Mouse (Mus musculus) bone marrow macrophage, adult 2 months (primary cell): ENCODE results near the gene Baiap2l2. TPM values are rescaled to one million over a fixed set of nuclear protein-coding genes. Genes with fewer than 3 reads are reported as not detected.
A peak's percentile ranks its signal among the peaks of the same experiment; 100 is the strongest.

ENCODE experiments used
- H3K27ac ChIP-seq: 2 replicates; pipeline ENCODE4 v1.5.1; 2012; ENCODE audit warnings: low read depth, low read length; ENCODE audit not compliant: insufficient read depth
- H3K4me1 ChIP-seq: 2 replicates; pipeline ENCODE4 v1.6.1; 2012; ENCODE audit warnings: low read length; ENCODE audit not compliant: control insufficient read depth, insufficient read depth
- H3K4me3 ChIP-seq: 2 replicates; pipeline ENCODE4 v1.5.1; 2012; ENCODE audit warnings: mild to moderate bottlenecking, low read length, moderate library complexity; ENCODE audit not compliant: insufficient read depth
- CTCF ChIP-seq: IDR thresholded peaks from 2 replicates; pipeline ENCODE4 v1.5.1; 2012; ENCODE audit warnings: low read depth, mild to moderate bottlenecking, low read length, moderate library complexity
- POLR2A ChIP-seq: IDR thresholded peaks from 2 replicates; pipeline ENCODE4 v1.6.1; 2012; ENCODE audit warnings: mild to moderate bottlenecking, low read depth, low read length, borderline replicate concordance
- polyA plus RNA-seq: library from polyadenylated mRNA; stranded (reverse); fragments of >200 nt; gene quantifications from 2 replicates; pipeline ENCODE4 v1.2.4, GENCODE M21; 2012; ENCODE audit not compliant: missing spikeins, insufficient read depth, insufficient read length

The Baiap2l2 gene
- polyA plus RNA-seq, 1 experiment, result not detected

- peak; percentile 25; the same call in 1 of the 2 replicates for TF ChIP-seq CTCF
- no peak for TF ChIP-seq POLR2A
- Histone ChIP-seq H3K27ac (no peak overlapping the region), H3K4me1 (peaks cover 5% of the 10 kb centered on the region), H3K4me3 (no peak overlapping the region)
Measured at GRCm38 (mm10) chr15:79262375-79262774, 23.0 kb downstream of the Baiap2l2 start.

GRCm38 (mm10) chr15:79261757-79262156, 23.6 kb downstream of the Baiap2l2 start:
- Histone ChIP-seq H3K27ac (no peak overlapping the region), H3K4me1 (no peaks in the 10 kb centered on the region), H3K4me3 (no peak overlapping the region)
- TF ChIP-seq POLR2A, result no peak
- no peak for TF ChIP-seq CTCF

DNA sequence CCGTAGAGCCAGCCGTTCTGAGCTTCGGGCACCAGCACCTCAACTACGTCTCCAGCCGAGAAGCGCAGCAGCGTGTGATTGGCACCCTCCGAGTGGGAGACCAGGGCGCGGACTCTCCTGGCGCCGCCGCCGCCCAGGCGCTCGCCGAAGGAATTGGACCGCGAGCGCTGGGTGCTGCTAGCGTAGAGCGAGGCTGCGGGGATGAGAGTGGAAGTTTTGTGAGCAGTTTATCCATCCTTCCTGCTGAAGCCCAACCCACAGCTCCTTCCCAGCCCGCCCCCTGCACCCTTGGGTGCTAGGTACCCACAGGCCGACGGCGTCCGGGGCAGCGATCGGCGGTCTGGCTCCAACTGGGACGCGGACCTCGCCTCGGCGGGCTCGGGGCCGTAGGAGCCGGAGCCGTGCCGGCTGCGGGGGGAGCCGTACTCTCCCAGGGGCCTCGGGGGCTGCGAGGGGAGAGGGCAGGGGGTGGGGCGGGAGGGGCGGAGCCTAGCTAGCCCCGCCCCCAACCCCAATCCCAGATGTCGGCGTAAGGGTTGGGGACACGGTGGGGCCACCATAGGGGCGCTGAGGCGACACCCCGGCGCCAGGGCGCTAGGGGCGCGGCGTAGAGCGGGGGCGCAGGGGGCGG, 24.1 kb downstream of the Baiap2l2 start:
- Histone ChIP-seq H3K4me1 (no peaks in the 10 kb centered on the region), H3K4me3 (peak overlapping the region; percentile 53), H3K27ac (no peak overlapping the region)
- no peak for TF ChIP-seq POLR2A
- TF ChIP-seq CTCF, result no peak

DNA sequence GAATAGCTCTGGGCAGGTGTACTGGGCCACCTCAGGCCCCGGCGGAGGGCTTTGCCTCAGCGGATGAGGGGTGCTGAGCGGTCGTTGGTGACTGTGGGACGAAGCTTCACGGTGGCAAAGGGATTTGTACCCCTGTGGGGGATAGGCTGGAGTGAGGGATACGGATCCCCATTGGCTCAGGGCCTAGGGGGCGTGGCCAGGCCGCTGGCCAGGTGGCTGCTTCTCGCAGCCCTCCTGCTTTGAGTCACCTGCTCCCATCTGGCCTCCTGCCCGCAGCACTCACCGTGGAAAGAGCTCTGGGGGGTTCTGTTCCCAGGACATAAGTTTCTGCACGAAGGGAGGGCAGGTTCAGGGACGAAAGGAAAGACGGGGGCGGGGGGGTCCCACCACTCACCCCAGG, 26.8 kb downstream of the Baiap2l2 start:
- no peak overlapping the region for H3K27ac ChIP-seq
- no peaks in the 10 kb centered on the region for H3K4me1 ChIP-seq
- TF ChIP-seq CTCF (no peak), POLR2A (no peak)
- H3K4me3 ChIP-seq, result no peak overlapping the region

GRCm38 (mm10) chr15:79254661-79255060, 30.7 kb downstream of the Baiap2l2 start, which contains the start of gene Slc16a8:
Gene Slc16a8 (minus strand): TSS chr15:79254761.
- no peak for TF ChIP-seq CTCF
- no peak for TF ChIP-seq POLR2A
- H3K27ac ChIP-seq, result no peak within 1 kb of the TSS
- H3K4me3 ChIP-seq, result no peak within 1 kb of the TSS
- H3K4me1 ChIP-seq, result no peaks in the 10 kb centered on the region

DNA sequence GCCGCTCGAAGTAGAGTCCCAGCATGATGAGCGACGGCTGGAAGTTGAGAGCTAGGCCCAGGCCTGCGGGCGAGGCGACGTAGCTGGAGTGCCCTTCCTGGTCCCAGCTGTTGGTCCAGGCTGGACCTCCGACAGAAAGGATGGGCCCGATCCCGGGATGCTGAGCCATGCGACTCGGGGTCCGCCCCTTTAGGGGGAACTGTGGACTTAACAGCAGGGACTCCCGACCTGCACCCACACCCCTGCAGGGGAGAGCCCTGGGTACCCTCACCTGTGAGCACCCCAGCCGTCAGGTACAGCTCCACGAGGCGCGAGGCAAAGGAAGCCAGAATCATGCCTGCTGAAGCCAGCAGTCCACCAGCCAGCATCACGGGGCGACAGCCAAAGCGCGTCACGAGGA, 32.8 kb downstream of the Baiap2l2 start:
- no peak for TF ChIP-seq POLR2A
- TF ChIP-seq CTCF, result no peak
- no peaks in the 10 kb centered on the region for H3K4me1 ChIP-seq
- no peak overlapping the region for H3K27ac ChIP-seq
- no peak overlapping the region for H3K4me3 ChIP-seq

GRCm38 (mm10) chr15:79251781-79252491, 33.4 kb downstream of the Baiap2l2 start:
- Histone ChIP-seq H3K4me1 (no peaks in the 10 kb centered on the region), H3K27ac (no peak overlapping the region), H3K4me3 (peak overlapping the region; percentile 15; the same call in 1 of the 2 replicates)
- TF ChIP-seq CTCF (no peak), POLR2A (no peak)

GRCm38 (mm10) chr15:79251168-79251567, 34.2 kb downstream of the Baiap2l2 start:
- H3K4me1 ChIP-seq, result no peaks in the 10 kb centered on the region
- H3K27ac ChIP-seq, result no peak overlapping the region
- H3K4me3 ChIP-seq, result no peak overlapping the region
- TF ChIP-seq POLR2A (no peak), CTCF (no peak)

- no peak overlapping the region for H3K4me3 ChIP-seq
- H3K4me1 ChIP-seq, result peaks cover 4% of the 10 kb centered on the region
- TF ChIP-seq POLR2A, result no peak
- TF ChIP-seq CTCF, result no peak
- H3K27ac ChIP-seq, result no peak overlapping the region
Measured at GRCm38 (mm10) chr15:79250236-79250635, 35.1 kb downstream of the Baiap2l2 start.

- H3K27ac ChIP-seq, result no peak overlapping the region
- TF ChIP-seq POLR2A, result no peak
- no peak for TF ChIP-seq CTCF
- H3K4me1 ChIP-seq, result peaks cover 23% of the 10 kb centered on the region
- no peak overlapping the region for H3K4me3 ChIP-seq
Measured at GRCm38 (mm10) chr15:79245321-79245720, 40.0 kb downstream of the Baiap2l2 start.
